Mouse (Mus musculus) liver, postnatal 0 days (tissue): Measurements from ENCODE around the gene Reg1.

Experiments
- CTCF ChIP-seq: sonication (generic); IDR thresholded peaks from 2 replicates; pipeline ENCODE4 v1.5.1; 2016; ENCODE audit warnings: antibody characterized with exemption, low read depth
- EP300 ChIP-seq: IDR thresholded peaks from 2 replicates; pipeline ENCODE4 v1.6.1; 2016; ENCODE audit warnings: antibody characterized with exemption, low read depth, mild to moderate bottlenecking

DNA sequence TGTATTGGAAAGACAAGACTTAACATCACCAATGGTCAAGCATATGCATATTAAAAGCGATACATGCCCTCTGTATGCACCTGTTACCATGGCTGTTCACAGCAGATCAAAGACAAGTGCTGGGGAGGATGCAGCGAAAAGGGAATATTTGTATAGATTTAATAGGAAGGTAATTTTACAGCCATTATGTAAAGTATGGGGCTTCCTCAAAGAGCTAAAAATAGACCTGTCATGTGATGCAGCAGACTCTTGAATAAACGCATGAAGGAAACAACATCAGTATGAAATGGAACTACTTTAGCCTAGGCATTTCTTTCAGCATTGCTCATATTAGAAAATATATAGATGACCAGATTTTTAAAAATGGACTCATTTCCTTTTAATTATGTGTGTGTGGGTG is 36.9 kb upstream of the Reg1 start:
- TF ChIP-seq CTCF (no peak), EP300 (no peak)
